Mouse (Mus musculus) forebrain, postnatal 0 days (tissue): ENCODE data around the gene Thbs3. TPM values are rescaled to one million over a fixed set of nuclear protein-coding genes. Genes with fewer than 3 reads are reported as not detected.

ENCODE experiments used
- ATAC-seq: fragments of 200-750 bp; cut with Nextera tagmentation; 2 replicates; pipeline ENCODE4 v1.8.0; 2017; ENCODE audit warnings: mild to moderate bottlenecking, moderate library complexity
- DNase-seq: peaks from one replicate; pipeline ENCODE4 v3.0.0-alpha.2; 2015
- H3K27ac ChIP-seq: fragments of 300-500 bp; sonication (generic); 2 replicates; pipeline ENCODE4 v1.5.1; 2014; ENCODE audit warnings: low read depth, mild to moderate bottlenecking, antibody characterized with exemption, low read length, moderate library complexity, mixed read lengths
- H3K27me3 ChIP-seq: fragments of 300-500 bp; sonication (generic); 2 replicates; pipeline ENCODE4 v1.6.1; 2014; ENCODE audit warnings: mild to moderate bottlenecking, low read length, mixed read lengths; ENCODE audit not compliant: insufficient read depth
- H3K36me3 ChIP-seq: fragments of 300-500 bp; sonication (generic); 2 replicates; pipeline ENCODE4 v1.6.1; 2014; ENCODE audit warnings: mild to moderate bottlenecking, moderate library complexity; ENCODE audit not compliant: insufficient read depth
- H3K4me1 ChIP-seq: fragments of 300-500 bp; sonication (generic); 2 replicates; pipeline ENCODE4 v1.6.1; 2014; ENCODE audit warnings: antibody characterized with exemption; ENCODE audit not compliant: insufficient read depth
- H3K4me2 ChIP-seq: fragments of 300-500 bp; sonication (generic); 2 replicates; pipeline ENCODE4 v1.6.1; 2014; ENCODE audit warnings: low read depth, mild to moderate bottlenecking, moderate library complexity
- H3K4me3 ChIP-seq: fragments of 300-500 bp; sonication (generic); 2 replicates; pipeline ENCODE4 v1.5.1; 2014; ENCODE audit warnings: low read depth, low read length, mixed read lengths
- H3K9ac ChIP-seq: fragments of 300-500 bp; sonication (generic); 2 replicates; pipeline ENCODE4 v1.6.1; 2014; ENCODE audit warnings: mild to moderate bottlenecking
- H3K9me3 ChIP-seq: fragments of 300-500 bp; sonication (generic); 2 replicates; pipeline ENCODE4 v1.6.1; 2016; ENCODE audit warnings: low read length
- CTCF ChIP-seq: sonication (generic); IDR thresholded peaks from 2 replicates; pipeline ENCODE4 v1.5.1; 2016; ENCODE audit warnings: antibody characterized with exemption, control low read depth, low read depth
- WGBS: fragments of 180-500 bp; shearing (Covaris S2); extraction: QIAGEN DNeasy Blood & Tissue Kit; methylation state at CpG from one replicate; pipeline ENCODE4 v1.1.7; 2014; 5-methylcytosine and 5-hydroxymethylcytosine counted together
- polyA plus RNA-seq: library from polyadenylated mRNA; unstranded; fragments of >200 nt; fragmentation: Nextera tagmentation; extraction: Ambion mirVana; gene quantifications from 2 replicates; pipeline ENCODE4 v1.2.1, GENCODE M21; 2015
- total RNA-seq: library from RNA; depleted of rRNA; stranded (reverse); fragments of >200 nt; gene quantifications from 2 replicates; pipeline ENCODE4 v1.2.3, GENCODE M21; 2014

Gene Thbs3
- total and polyA plus RNA-seq, 2 experiments from 2014 or later: 42.8 to 53.6 TPM

- H3K36me3 ChIP-seq: peaks cover 39% of the 10 kb centered on the region
- no peaks in the 10 kb centered on the region for H3K27me3 ChIP-seq
- no peaks in the 10 kb centered on the region for H3K9me3 ChIP-seq
- H3K4me2 ChIP-seq: peak overlapping the region; percentile 89
- no peak overlapping the region for H3K27ac ChIP-seq
- ATAC-seq (no peak), DNase-seq (no peak)
- 13% methylated on average over 14 of the region's 14 CpGs for WGBS
- TF ChIP-seq CTCF: peak; percentile 57
- peak overlapping the region; percentile 74 for H3K4me3 ChIP-seq
- H3K9ac ChIP-seq: peak overlapping the region; percentile 73
- no peaks in the 10 kb centered on the region for H3K4me1 ChIP-seq
Observed at GRCm38 (mm10) chr3:89243609-89244008, 28.6 kb downstream of the Thbs3 start.

GRCm38 (mm10) chr3:89244158-89244981 lies 29.4 kb downstream of the Thbs3 start:
- Histone ChIP-seq H3K4me1 (no peaks in the 10 kb centered on the region), H3K27me3 (no peaks in the 10 kb centered on the region), H3K36me3 (peaks cover 31% of the 10 kb centered on the region), H3K27ac (peak overlapping the region; percentile 95), H3K4me3 (peak overlapping the region; percentile 74), H3K9me3 (no peaks in the 10 kb centered on the region), H3K4me2 (peak overlapping the region; percentile 89), H3K9ac (peak overlapping the region; percentile 73)
- DNase-seq (no peak), ATAC-seq (peak; percentile 32)
- TF ChIP-seq CTCF: peak; percentile 37
- WGBS: 10% methylated on average over 25 of the region's 25 CpGs

- Histone ChIP-seq H3K27me3 (no peaks in the 10 kb centered on the region), H3K9me3 (no peaks in the 10 kb centered on the region), H3K4me2 (peak overlapping the region; percentile 89), H3K27ac (peak overlapping the region; percentile 95), H3K4me3 (peak overlapping the region; percentile 74), H3K9ac (peak overlapping the region; percentile 73), H3K36me3 (peaks cover 24% of the 10 kb centered on the region), H3K4me1 (no peaks in the 10 kb centered on the region)
- DNase-seq: peak; percentile 91
- peak; percentile 62 for ATAC-seq
- WGBS: 1% methylated on average over 24 of the region's 26 CpGs
- no peak; the same call in 1 of the 2 replicates for TF ChIP-seq CTCF
Observed at GRCm38 (mm10) chr3:89244982-89245687, 30.2 kb downstream of the Thbs3 start.

- no peaks in the 10 kb centered on the region for H3K9me3 ChIP-seq
- DNase-seq (peak; percentile 95), ATAC-seq (peak; percentile 84)
- peak within 1 kb of the TSS; percentile 74 for H3K4me3 ChIP-seq
- H3K9ac ChIP-seq: peak within 1 kb of the TSS; percentile 73
- WGBS: 3% methylated on average over 20 of the region's 20 CpGs
- no peak for TF ChIP-seq CTCF
- no peaks in the 10 kb centered on the region for H3K4me1 ChIP-seq
- peaks cover 18% of the 10 kb centered on the region for H3K36me3 ChIP-seq
- H3K27ac ChIP-seq: peak within 1 kb of the TSS; percentile 95
- no peaks in the 10 kb centered on the region for H3K27me3 ChIP-seq
- H3K4me2 ChIP-seq: peak within 1 kb of the TSS; percentile 89
Observed at GRCm38 (mm10) chr3:89245688-89246171, 30.8 kb downstream of the Thbs3 start, which contains the start of gene Krtcap2. TSS of gene Krtcap2 (plus strand) at chr3:89245966.

- ATAC-seq (peak; percentile 81), DNase-seq (peak; percentile 95)
- no peaks in the 10 kb centered on the region for H3K9me3 ChIP-seq
- peak within 1 kb of the TSS; percentile 95 for H3K27ac ChIP-seq
- TF ChIP-seq CTCF: peak; percentile 98
- peak within 1 kb of the TSS; percentile 74 for H3K4me3 ChIP-seq
- H3K9ac ChIP-seq: peak within 1 kb of the TSS; percentile 73
- H3K4me2 ChIP-seq: peak within 1 kb of the TSS; percentile 89
- under 1% methylated on average over 42 of the region's 42 CpGs for WGBS
- H3K27me3 ChIP-seq: no peaks in the 10 kb centered on the region
- peaks cover 10% of the 10 kb centered on the region for H3K36me3 ChIP-seq
- no peaks in the 10 kb centered on the region for H3K4me1 ChIP-seq
Observed at GRCm38 (mm10) chr3:89246261-89247100, 31.5 kb downstream of the Thbs3 start, which contains the start of gene Trim46. TSS of gene Trim46 (minus strand) at chr3:89246309.

DNA sequence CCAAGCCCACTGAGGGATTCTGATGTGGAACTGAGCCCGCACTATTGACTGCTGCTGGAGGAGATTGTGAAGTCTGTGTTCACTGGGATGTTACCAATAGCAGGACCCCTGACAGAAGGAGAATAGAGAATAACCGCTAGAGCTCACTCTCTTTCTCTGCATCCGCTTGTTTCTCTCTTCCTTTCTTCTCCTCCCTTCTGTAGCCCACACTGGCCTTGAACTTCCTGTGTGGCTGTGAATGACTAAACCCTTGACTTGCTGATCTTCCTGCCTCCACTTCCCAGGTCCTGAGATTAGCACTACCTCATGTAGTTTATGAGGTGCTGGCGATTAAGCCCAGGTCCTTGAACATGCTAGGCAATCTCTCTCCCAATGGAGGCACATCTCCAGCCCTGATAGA lies 32.5 kb downstream of the Thbs3 start:
- WGBS: 89% methylated on average over 4 of the region's 4 CpGs
- ATAC-seq: no peak
- no peak overlapping the region for H3K9ac ChIP-seq

More for the DNA sequence above, 32.5 kb downstream of the Thbs3 start:
- Histone ChIP-seq H3K4me1 (no peaks in the 10 kb centered on the region), H3K27ac (no peak overlapping the region), H3K9me3 (no peaks in the 10 kb centered on the region), H3K4me3 (no peak overlapping the region), H3K4me2 (peak overlapping the region; percentile 89; the same call in 1 of the 2 replicates), H3K36me3 (peaks cover under 1% of the 10 kb centered on the region; the same call in 1 of the 2 replicates), H3K27me3 (no peaks in the 10 kb centered on the region)
- TF ChIP-seq CTCF: no peak
- DNase-seq: no peak
